Mouse (Mus musculus) right cerebral cortex, postnatal 25 days (tissue): ENCODE results near the gene Arhgap42.

Experiments
- DNase-seq: peaks from one replicate; pipeline ENCODE4 v3.0.0; 2022

The Arhgap42 gene

DNA sequence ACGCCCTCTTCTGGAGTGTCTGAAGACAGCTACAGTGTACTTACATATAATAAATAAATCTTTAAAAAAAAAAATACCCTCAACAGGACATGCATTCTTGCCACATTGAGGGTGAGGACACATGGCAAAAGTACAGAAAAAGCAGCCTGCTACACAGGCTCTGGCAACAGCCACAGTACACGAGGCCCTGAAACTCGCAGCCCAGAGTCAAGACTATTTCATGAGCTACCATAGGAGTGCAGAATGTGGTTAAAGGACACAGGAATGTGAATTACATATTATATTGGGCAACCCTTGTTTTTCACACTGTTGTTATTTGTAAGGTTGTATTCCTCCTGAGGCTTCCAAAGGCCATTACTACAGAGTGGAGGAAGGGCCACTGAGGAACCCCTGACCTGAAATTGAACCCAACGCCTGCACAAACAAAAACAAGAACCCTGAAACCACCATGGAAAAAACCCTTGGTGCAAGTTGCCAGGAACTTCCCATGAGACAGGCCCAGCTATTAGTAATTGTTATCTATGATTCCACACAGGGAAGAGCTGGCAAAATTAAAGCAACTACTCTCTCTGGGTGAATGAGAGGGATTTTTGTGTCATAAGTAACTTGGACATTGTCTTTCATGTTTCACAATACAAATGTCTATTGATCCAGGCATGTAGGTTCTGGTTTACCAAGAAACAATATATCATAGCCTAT, 109.8 kb downstream of the Arhgap42 start:
- no peak for DNase-seq

DNA sequence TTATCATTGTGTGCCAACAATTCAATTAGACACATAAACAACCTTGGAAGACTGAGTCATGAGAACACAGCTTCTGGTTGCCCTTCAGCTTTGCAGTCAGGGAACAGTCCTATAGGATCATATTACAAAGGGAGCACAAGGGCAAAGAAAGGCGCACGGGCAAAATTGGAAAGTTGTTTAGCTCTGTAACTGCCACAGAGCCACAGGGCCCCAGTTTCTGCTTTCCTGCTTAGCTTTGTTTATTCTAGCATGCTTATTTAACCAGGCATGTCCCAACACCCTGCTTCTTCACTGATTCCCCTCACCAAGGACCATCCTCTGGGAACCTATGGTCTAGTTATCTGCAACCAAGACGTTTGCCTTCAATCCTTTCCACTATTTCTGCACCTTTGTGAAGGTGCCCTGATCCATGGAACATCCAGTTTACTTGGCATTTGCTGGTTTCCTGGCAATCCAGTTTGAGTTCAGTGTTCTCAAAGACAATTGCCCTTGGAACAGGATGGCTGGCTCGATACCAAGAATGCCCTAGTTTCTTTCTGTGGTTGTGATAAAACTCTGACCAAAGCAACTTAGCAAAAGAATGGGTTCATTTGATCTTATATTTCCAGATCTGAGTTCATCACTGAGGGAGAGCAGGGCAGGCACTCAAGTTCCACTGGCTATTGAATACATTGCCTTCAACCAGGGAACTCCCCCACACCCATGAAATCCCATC, 111.7 kb downstream of the Arhgap42 start:
- no peak for DNase-seq

DNA sequence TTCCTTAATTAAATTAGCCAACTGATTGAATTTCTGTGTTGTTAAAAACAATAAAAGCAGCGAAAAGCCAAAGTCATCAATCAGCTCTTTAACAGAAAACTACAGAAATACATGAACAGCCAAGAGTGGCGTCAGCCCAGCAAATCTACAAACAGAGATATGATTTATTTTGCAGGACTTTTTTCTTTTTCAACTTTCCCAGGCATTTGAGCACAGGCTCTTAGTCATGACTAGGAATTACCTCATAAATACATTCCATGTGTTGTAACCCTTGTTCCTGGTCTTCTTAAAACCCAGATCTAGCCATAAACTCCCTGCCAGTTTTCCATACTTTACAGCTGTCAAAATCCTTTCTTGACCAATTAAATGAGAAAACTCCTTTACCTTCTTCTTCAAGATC, 114.7 kb downstream of the Arhgap42 start:
- DNase-seq, result no peak

DNA sequence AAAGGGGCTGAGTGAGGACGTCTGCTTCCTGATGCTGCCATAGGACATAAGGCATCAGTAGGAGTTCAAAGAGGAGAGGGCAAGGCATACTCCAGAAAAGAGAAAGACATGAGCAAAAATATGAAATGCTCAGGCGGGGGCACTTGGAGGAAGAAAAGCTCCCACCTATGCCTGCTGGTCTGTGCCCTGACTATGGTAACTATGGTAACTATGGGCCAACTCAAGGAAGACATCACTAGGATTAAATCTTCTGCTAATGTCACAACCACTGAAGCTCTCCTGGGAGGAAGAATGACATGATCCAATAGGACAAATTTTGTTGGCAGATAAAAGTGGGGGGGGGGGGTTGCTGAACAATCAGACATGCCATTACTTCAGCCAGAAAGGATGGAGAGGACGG, 124.6 kb downstream of the Arhgap42 start:
- no peak for DNase-seq

- DNase-seq, result no peak
Observed at GRCm38 (mm10) chr9:9113847-9114246, 125.1 kb downstream of the Arhgap42 start.

GRCm38 (mm10) chr9:9112921-9113320, 126.0 kb downstream of the Arhgap42 start:
- DNase-seq, result no peak

DNA sequence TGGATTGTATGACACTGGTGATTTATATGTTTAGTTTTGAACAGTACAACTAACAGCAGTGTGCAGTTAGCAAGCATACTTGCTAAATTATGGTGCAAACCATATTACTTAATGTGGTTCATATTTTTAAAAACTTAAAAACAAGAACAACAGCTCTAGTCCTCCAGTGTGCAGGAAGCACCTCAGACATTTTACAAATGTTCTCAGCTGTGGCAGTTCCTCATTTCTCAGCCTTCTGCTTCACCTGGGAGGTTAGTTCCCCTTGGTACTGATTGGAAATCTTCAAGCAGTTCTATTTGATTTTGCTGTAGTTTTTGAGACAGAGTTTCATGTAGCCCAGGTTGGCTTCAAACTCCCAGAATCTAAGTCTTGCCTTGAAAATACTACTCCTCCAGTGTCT, 131.2 kb downstream of the Arhgap42 start:
- DNase-seq, result no peak

DNA sequence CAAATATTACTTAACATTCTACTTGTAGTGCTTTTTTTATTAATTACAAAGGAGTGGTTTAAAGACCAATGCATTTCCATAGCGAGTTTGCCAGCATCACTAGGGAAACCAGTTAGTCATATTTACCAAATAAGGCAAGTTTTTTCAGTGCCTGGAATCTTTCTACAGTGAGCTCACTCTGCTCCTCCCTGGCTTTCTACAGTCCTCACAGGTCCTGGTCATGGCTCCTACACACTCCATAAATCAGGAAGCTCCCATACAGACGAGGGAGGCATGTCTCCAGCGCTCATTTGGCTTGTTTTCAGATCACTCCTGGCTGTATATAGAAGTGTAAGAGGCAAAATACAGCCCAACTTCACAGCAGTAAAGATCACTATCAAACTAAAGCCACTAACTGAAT, 134.1 kb downstream of the Arhgap42 start:
- peak; percentile 11 for DNase-seq

GRCm38 (mm10) chr9:9102158-9102514, 136.8 kb downstream of the Arhgap42 start:
- no peak for DNase-seq

DNA sequence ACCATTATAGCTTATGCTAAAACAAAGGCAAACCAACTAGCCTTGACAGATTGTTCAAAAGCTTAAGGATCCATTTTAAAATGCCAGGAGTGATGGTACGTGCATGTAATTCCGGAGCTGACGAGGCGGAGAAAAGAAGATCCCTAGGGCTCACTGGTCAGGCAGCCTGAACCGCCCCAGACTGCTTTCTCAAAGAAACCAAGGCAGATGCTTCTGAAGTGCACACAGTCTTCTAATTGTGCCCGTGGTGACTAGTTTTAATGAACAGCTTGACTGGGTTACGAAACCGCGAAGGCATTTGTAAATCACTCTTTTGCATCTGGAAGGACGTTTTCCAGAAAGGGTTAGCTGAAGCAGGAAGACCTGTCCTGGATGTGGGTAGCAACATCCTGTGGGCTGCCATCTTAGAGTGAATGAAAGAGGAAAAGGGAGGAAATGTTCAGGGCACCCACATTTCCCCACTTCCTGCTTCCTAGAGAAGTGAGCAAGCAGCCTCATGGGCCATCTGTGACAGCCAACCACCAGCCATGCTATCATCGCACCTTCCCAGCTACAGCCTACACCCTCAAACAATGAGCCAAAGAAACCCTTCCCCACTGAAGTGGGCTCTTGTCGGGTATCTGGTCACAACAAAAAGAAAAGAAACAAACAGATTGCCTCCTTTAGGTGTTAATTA, 137.3 kb downstream of the Arhgap42 start:
- peak; percentile 37 for DNase-seq

DNA sequence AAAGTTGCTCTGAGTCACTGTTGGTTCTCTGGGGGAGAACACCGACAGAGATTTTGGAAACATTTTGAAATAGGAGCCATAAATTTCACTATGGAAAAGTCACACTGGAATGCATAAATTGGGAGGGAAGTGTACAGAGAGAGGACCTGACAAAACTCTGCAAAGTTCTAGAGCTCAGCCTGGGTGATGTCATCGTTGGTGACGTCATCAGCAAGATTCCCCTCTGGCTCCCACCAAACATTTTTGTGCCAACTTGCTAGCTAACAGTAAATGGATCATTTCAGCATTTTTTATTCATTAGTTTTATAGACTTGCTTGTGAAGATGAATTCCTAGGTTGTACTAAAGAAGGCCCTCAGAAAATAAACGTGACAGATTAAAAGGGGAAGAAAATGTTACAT, 137.8 kb downstream of the Arhgap42 start:
- no peak for DNase-seq

GRCm38 (mm10) chr9:9097835-9098234, 141.1 kb downstream of the Arhgap42 start:
- DNase-seq, result no peak

DNA sequence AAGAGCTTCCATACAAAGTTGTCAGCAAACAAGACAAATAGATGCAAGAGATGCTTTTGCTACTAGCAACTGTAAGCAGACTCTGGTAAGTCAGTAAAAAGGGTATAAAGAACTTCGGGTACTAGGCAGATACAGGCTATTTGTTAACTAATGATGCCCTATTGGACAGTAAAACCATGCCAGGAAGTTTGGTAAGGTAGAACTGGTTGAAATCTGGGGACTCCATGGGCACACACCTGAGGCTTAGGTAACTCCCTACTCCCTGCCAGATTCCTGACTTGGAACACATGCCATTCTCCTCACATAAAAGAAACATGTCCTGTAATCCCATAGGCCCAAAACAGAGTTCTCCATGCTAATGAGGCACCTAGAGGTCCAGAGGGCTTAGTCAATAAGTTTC, 142.1 kb downstream of the Arhgap42 start:
- DNase-seq, result no peak

- DNase-seq, result no peak
Observed at GRCm38 (mm10) chr9:9093096-9093495, 145.8 kb downstream of the Arhgap42 start.

GRCm38 (mm10) chr9:9083441-9083840, 155.5 kb downstream of the Arhgap42 start:
- DNase-seq, result no peak

DNA sequence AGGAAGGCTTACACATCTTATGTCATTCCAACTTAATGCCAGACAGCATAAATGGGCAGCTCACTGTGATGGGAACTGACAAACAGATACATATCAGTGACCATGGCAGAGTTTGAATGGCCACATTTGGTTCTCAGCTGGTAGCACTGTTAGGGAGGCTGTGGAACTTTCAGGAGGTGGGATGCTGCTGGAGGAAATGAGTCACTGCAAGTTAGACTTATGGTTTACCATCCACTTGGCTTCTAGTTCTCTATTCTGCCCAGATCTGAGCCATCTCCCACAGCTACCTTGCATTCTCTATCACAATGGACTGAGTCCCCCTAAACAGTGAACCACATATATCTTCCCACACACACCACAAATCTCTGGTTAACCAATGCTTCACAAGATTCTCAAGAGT, 186.0 kb downstream of the Arhgap42 start:
- DNase-seq, result no peak

- DNase-seq, result no peak
Observed at GRCm38 (mm10) chr9:9051184-9051583, 187.7 kb downstream of the Arhgap42 start.

DNA sequence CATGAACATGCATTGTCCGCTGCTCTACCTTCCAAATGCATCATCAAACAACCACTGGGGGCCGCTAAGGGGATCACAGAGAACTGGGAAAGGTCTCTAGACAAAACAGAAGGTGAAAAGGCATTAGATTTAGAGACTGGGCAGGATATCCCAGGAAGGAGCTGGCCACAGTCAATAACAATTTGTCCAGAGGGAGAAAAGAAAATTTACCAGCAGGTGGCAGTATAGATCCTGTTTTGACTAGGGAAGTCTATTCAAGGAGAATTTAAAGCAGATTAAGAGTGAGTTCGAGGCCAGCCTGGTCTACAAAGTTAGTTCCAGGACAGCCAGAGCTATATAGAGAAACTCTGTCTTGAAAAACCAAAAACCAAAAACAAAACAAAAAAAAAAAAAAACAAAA, 189.7 kb downstream of the Arhgap42 start:
- DNase-seq, result no peak

DNA sequence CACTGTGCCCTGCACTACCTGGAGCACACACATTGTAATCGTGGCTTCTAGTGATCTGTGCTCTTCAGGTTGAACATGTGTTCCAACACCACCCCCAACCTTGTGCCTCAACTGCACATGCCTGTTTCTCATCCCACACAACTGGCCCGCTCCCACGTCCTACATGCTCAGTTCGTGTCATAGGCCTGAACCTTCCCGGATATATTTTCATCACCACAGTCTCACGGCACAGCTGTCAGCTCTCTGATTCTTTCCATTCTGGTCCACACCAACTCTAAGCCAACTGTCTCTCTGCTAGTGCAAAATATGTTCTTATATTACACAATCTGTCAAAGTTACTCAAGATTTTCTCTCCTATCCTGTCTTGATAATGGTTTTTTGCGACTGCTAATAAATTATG, 197.9 kb downstream of the Arhgap42 start:
- DNase-seq, result no peak

- no peak for DNase-seq
Observed at GRCm38 (mm10) chr9:9037017-9037671, 201.8 kb downstream of the Arhgap42 start.

GRCm38 (mm10) chr9:9027904-9028303, 211.0 kb downstream of the Arhgap42 start:
- no peak for DNase-seq

DNA sequence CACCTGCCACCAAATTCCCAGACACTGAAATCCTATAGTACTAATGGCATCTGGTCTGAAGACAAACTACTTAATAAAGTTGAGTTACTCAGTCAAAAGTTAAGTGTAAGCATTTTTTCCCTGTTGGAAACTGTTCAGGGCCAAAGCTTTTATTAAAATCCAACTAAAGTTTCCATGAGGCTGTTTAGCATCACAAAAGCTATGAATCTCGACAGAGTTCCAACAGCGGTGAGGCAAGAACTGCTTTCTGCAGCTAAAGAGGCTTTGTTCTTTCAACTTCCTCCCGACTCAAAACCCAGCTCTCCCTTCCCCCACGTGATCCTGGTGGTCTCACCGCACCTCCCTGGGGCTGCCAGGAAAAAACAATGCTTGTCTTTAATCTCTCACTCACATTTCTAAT, 211.5 kb downstream of the Arhgap42 start:
- no peak for DNase-seq

GRCm38 (mm10) chr9:9015108-9015507, 223.8 kb downstream of the Arhgap42 start:
- no peak for DNase-seq

DNA sequence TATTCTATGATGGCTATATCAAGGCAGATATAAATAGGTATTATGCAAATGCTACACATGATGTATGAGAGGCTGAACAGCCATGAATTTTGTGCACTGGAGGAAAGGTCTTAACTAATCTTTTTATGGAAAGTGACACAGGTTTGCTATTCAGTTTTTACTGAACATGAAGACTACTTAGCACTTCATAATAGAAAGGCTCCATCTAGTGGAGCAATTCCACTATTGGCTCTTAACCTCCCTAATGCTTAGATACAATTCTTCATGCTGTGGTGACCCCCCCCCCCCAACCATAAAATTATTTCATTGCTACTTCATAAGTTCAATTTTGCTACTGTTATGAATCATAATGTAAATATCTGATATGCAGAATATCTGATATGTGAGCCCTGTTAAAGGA, 237.7 kb downstream of the Arhgap42 start:
- no peak for DNase-seq
